ENCODE assay signal across 19 mouse cellular contexts in the genomic region with DNA sequence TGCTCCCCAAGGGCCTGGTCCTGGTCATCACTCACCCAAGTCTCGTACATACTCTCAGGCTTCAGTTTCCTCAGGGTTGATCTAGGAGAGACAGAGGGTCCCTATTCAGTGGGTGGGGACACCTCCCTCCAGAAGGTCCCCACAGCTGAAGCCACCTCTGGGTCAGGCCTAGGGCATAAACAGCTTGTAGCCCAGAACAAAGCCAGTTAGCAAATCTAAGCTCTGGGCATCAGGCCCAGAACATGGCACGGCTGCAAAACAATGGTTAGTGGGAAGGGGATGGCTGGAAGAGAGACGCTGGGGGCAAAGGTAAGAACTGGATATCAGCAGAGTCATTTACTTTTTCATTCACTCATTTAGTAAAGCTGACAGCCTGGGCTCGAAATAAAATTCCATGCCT. TPM values are rescaled to one million over a fixed set of nuclear protein-coding genes. Genes with fewer than 3 reads are reported as not detected.
A peak's percentile ranks its signal among the peaks of the same experiment; 100 is the strongest.
DNase-seq lines count a peak whose midpoint lies in the region; ATAC-seq and TF ChIP-seq lines count a peak whose summit lies in the region.
"Had no signal": no experiment of that assay in that cellular context is flagged by ENCODE, and none has a peak within 500 bp of the region (broad histone marks: within the 10 kb centered on the region; RNA-seq: fewer than 3 reads in every experiment).

No protein-coding gene starts in this region.

- no peak for TF ChIP-seq EP300 in heart, postnatal 0 days (IDR thresholded peaks at IDR 0.05; ENCODE audit: low read depth)

- peak; percentile 8 for DNase-seq in cerebellum, adult 9-11 months
- no peak for DNase-seq in cerebellum, postnatal 14 days
- DNase-seq in heart, postnatal 0 days (ENCODE audit: low spot score): no peak
- no peak for DNase-seq in heart, postnatal 25 days (ENCODE audit: low spot score)
- no peak for DNase-seq in neural tube, embryonic 10.5 days (ENCODE audit: extremely low spot score, low spot score)
- DNase-seq: adrenal gland, adult 2 months; gastrocnemius, postnatal 36 days; heart, postnatal 4 days; kidney, adult 8-10 months had no signal

- TF ChIP-seq CTCF in heart, postnatal 0 days (IDR thresholded peaks at IDR 0.05; ENCODE audit: low read depth): no peak

- ATAC-seq in heart, postnatal 0 days (ENCODE audit: insufficient read depth, low read depth): no peak
- ATAC-seq in neural tube, embryonic 14.5 days (ENCODE audit: low read depth): peak; percentile 36; the same call in 1 of the 2 replicates
- ATAC-seq in limb, embryonic 12.5 days (ENCODE audit: insufficient number of reproducible peaks, insufficient read depth, low FRiP score, low TSS enrichment, low read depth): no peak
- ATAC-seq in megakaryocyte, adult 5-6 weeks (ENCODE audit: poor library complexity, severe bottlenecking): no peak
- ATAC-seq: Patski had no signal

- H3K36me3 ChIP-seq in heart, postnatal 0 days (replicated peaks; ENCODE audit: control insufficient read depth, insufficient read depth, low read length): no peaks in the 10 kb centered on the region
- no peaks in the 10 kb centered on the region for H3K36me3 ChIP-seq in neural tube, embryonic 14.5 days (ENCODE audit: control insufficient read depth, insufficient read depth, low read length)
- no peaks in the 10 kb centered on the region for H3K36me3 ChIP-seq in limb, embryonic 12.5 days
- H3K36me3 ChIP-seq: lung, embryonic 15.5 days; neural tube, embryonic 12.5 days had no signal

- intact Hi-C loops in heart, postnatal 25 days (cut with DNase I): loop anchor here (1.0 kb wide), 1 partner anchor 51 kb away; no protein-coding TSS in a partner anchor

- no peaks in the 10 kb centered on the region for H3K27me3 ChIP-seq in heart, postnatal 0 days (ENCODE audit: control insufficient read depth, insufficient read depth, low read length)
- no peaks in the 10 kb centered on the region for H3K27me3 ChIP-seq in neural tube, embryonic 14.5 days (ENCODE audit: control insufficient read depth, insufficient read depth, low read length)
- no peaks in the 10 kb centered on the region for H3K27me3 ChIP-seq in limb, embryonic 12.5 days
- H3K27me3 ChIP-seq: CH12.LX; lung, embryonic 15.5 days; neural tube, embryonic 12.5 days; Patski had no signal

- no peak overlapping the region for H3K4me3 ChIP-seq in heart, postnatal 0 days (ENCODE audit: low read depth, low read length)
- H3K4me3 ChIP-seq in neural tube, embryonic 14.5 days (ENCODE audit: low read depth, low read length): no peak overlapping the region
- H3K4me3 ChIP-seq in limb, embryonic 12.5 days (replicated peaks): no peak overlapping the region
- H3K4me3 ChIP-seq: lung, embryonic 15.5 days; neural tube, embryonic 12.5 days had no signal

- no peak overlapping the region for H3K4me2 ChIP-seq in heart, postnatal 0 days (ENCODE audit: low read depth, low read length)
- H3K4me2 ChIP-seq in neural tube, embryonic 14.5 days (ENCODE audit: low read depth, low read length): no peak overlapping the region
- H3K4me2 ChIP-seq in limb, embryonic 12.5 days: no peak overlapping the region
- H3K4me2 ChIP-seq: lung, embryonic 15.5 days; neural tube, embryonic 12.5 days had no signal

- WGBS in heart, postnatal 0 days: 57% methylated on average over 4 of the region's 4 CpGs
- WGBS in neural tube, embryonic 14.5 days: 45% methylated on average over 4 of the region's 4 CpGs
- 85% methylated on average over 4 of the region's 4 CpGs for WGBS in limb, embryonic 12.5 days

- peak overlapping the region; percentile 52 for H3K27ac ChIP-seq in heart, postnatal 0 days (ENCODE audit: low read depth)
- peak overlapping the region; percentile 28; the same call in 1 of the 2 replicates for H3K27ac ChIP-seq in neural tube, embryonic 14.5 days (ENCODE audit: low read depth, low read length)
- H3K27ac ChIP-seq in limb, embryonic 12.5 days: peak overlapping the region; percentile 12; the same call in 1 of the 2 replicates
- H3K27ac ChIP-seq: lung, embryonic 15.5 days; neural tube, embryonic 12.5 days had no signal

- H3K9ac ChIP-seq in heart, postnatal 0 days (replicated peaks; ENCODE audit: low read depth, low read length): no peak overlapping the region
- H3K9ac ChIP-seq in neural tube, embryonic 14.5 days (replicated peaks; ENCODE audit: low read depth, low read length): no peak overlapping the region
- H3K9ac ChIP-seq in limb, embryonic 12.5 days (replicated peaks): no peak overlapping the region
- H3K9ac ChIP-seq: lung, embryonic 15.5 days; neural tube, embryonic 12.5 days had no signal

- no peaks in the 10 kb centered on the region for H3K9me3 ChIP-seq in heart, postnatal 0 days (replicated peaks; ENCODE audit: control insufficient read depth, low read length)
- no peaks in the 10 kb centered on the region for H3K9me3 ChIP-seq in neural tube, embryonic 14.5 days (ENCODE audit: control insufficient read depth, low read length)
- H3K9me3 ChIP-seq in limb, embryonic 12.5 days: no peaks in the 10 kb centered on the region
- H3K9me3 ChIP-seq: lung, embryonic 15.5 days; neural tube, embryonic 12.5 days had no signal

- peaks cover 35% of the 10 kb centered on the region for H3K4me1 ChIP-seq in heart, postnatal 0 days (ENCODE audit: control insufficient read depth, insufficient read depth)
- 0 out of 2 replicates have a peak, but pooled peaks cover 5% of the 10 kb centered on the region for H3K4me1 ChIP-seq in neural tube, embryonic 14.5 days (ENCODE audit: control insufficient read depth, insufficient read depth, low read length)
- peaks cover 7% of the 10 kb centered on the region for H3K4me1 ChIP-seq in limb, embryonic 12.5 days (replicated peaks)

RNA-seq across cellular contexts. Expression of a gene that starts 5.9 kb away (rescaled TPM):
- 61.2 and 68.0 TPM in 2 replicates for total RNA-seq in heart, postnatal 0 days (2014; rRNA removed; ENCODE audit: low replicate concordance)
- polyA plus RNA-seq in heart, postnatal 0 days (2015; fragmentation: Nextera tagmentation; extraction: Ambion mirVana): 60.3 and 65.0 TPM in 2 replicates
- 10 to 100 TPM; 12.6 to 18.0 TPM for total RNA-seq in heart, postnatal 25 days (2021)
- polyA plus RNA-seq in neural tube, embryonic 14.5 days (2014; fragmentation: Nextera tagmentation; extraction: Ambion mirVana): 1.4 and 1.6 TPM in 2 replicates
- 2.9 and 4.1 TPM in 2 replicates for polyA plus RNA-seq in limb, embryonic 12.5 days (2016; fragmentation: Nextera tagmentation; extraction: Ambion mirVana)
- total RNA-seq in megakaryocyte, adult 5-6 weeks (2015): not detected in 2 replicates
- not detected in 2 replicates for total RNA-seq in megakaryocyte, adult 5-6 weeks (2017)
- total RNA-seq: megakaryocyte-erythroid progenitor cell, adult 5-6 weeks had no signal

RNA-seq across cellular contexts. Expression of a gene that starts 7.2 kb away (rescaled TPM):
- total RNA-seq in heart, postnatal 0 days (2014; rRNA removed; ENCODE audit: low replicate concordance): 78.3 and 105 TPM in 2 replicates
- polyA plus RNA-seq in heart, postnatal 0 days (2015; fragmentation: Nextera tagmentation; extraction: Ambion mirVana): 99.2 and 99.3 TPM in 2 replicates
- total RNA-seq in heart, postnatal 25 days (2021): 10 to 100 TPM; 65.8 to 70.5 TPM
- polyA plus RNA-seq in neural tube, embryonic 14.5 days (2014; fragmentation: Nextera tagmentation; extraction: Ambion mirVana): 350 and 391 TPM in 2 replicates
- 69.5 and 76.5 TPM in 2 replicates for polyA plus RNA-seq in limb, embryonic 12.5 days (2016; fragmentation: Nextera tagmentation; extraction: Ambion mirVana)
- total RNA-seq in megakaryocyte, adult 5-6 weeks (2015): 16.1 and 17.5 TPM in 2 replicates
- total RNA-seq in megakaryocyte, adult 5-6 weeks (2017): 13.6 and 18.5 TPM in 2 replicates

RNA-seq across cellular contexts. Expression of a gene that starts 44.4 kb away (rescaled TPM):
- total RNA-seq in heart, postnatal 0 days (2014; rRNA removed; ENCODE audit: low replicate concordance): not detected in 2 replicates
- polyA plus RNA-seq in heart, postnatal 0 days (2015; fragmentation: Nextera tagmentation; extraction: Ambion mirVana): 0.07 TPM in 2 replicates
- total RNA-seq in heart, postnatal 25 days (2021): not detected
- polyA plus RNA-seq in neural tube, embryonic 14.5 days (2014; fragmentation: Nextera tagmentation; extraction: Ambion mirVana): not detected in 2 replicates
- polyA plus RNA-seq in limb, embryonic 12.5 days (2016; fragmentation: Nextera tagmentation; extraction: Ambion mirVana): not detected in 2 replicates
- total RNA-seq in megakaryocyte, adult 5-6 weeks (2015): not detected in 2 replicates
- total RNA-seq in megakaryocyte, adult 5-6 weeks (2017): not detected in 2 replicates
- total RNA-seq: CH12.LX; layer of hippocampus, adult 18-20 months; left cerebral cortex, postnatal 10 days; megakaryocyte-erythroid progenitor cell, adult 5-6 weeks had no signal
- polyA plus RNA-seq: lung, embryonic 15.5 days; neural tube, embryonic 12.5 days had no signal

RNA-seq across cellular contexts. Expression of a gene that starts 47.7 kb away (rescaled TPM):
- 22.1 and 30.8 TPM in 2 replicates for total RNA-seq in heart, postnatal 0 days (2014; rRNA removed; ENCODE audit: low replicate concordance)
- 11.4 and 12.6 TPM in 2 replicates for polyA plus RNA-seq in heart, postnatal 0 days (2015; fragmentation: Nextera tagmentation; extraction: Ambion mirVana)
- 10 to 100 TPM in 1 of 2 experiments, 1 to 10 TPM in 1; 9.3 to 15.2 TPM for total RNA-seq in heart, postnatal 25 days (2021)
- 66.2 and 72.2 TPM in 2 replicates for polyA plus RNA-seq in neural tube, embryonic 14.5 days (2014; fragmentation: Nextera tagmentation; extraction: Ambion mirVana)
- polyA plus RNA-seq in limb, embryonic 12.5 days (2016; fragmentation: Nextera tagmentation; extraction: Ambion mirVana): 44.1 and 45.9 TPM in 2 replicates
- 29.6 and 40.0 TPM in 2 replicates for total RNA-seq in megakaryocyte, adult 5-6 weeks (2015)
- 26.1 and 34.4 TPM in 2 replicates for total RNA-seq in megakaryocyte, adult 5-6 weeks (2017)

Comparison
In these comparisons a context has a peak if more than half of its experiments do, and no peak if none do; other contexts are left out.
1. RNA of a gene that starts 5.9 kb away (total RNA-seq): 61.2 to 68.0 TPM in heart, postnatal 0 days and 12.6 to 18.0 TPM in heart, postnatal 25 days; not detected in megakaryocyte, adult 5-6 weeks; every median in the first group is over 10 times any median in the second.
2. Peak in every context shown above with its lines, with median percentiles within 50 percentile points of each other: H3K27ac ChIP-seq.